Mouse (Mus musculus) CD4-positive, CD25-positive, alpha-beta regulatory T cell, adult 4 months (primary cell): ENCODE measurements around the gene G430095P16Rik. TPM values are rescaled to one million over a fixed set of nuclear protein-coding genes. Genes with fewer than 3 reads are reported as not detected.

Source experiments
- ATAC-seq: one replicate; pipeline ENCODE4 v1.8.0; 2017
- polyA plus RNA-seq, 2 experiments: library from polyadenylated mRNA; unstranded; fragments of 100-300 nt; shearing (Covaris generic); gene quantifications; one replicate each; pipeline ENCODE4 v1.2.1; 2017

The G430095P16Rik gene
- polyA plus RNA-seq, 2 experiments from 2014 or later: 24.3 to 28.6 TPM

- no peak for ATAC-seq
These were observed 49.8 kb downstream of the G430095P16Rik start for GRCm38 (mm10) chr8:84772628-84773027.

GRCm38 (mm10) chr8:84773304-84773703 lies 50.5 kb downstream of the G430095P16Rik start:
- no peak for ATAC-seq

GRCm38 (mm10) chr8:84773833-84774232 lies 51.0 kb downstream of the G430095P16Rik start:
- ATAC-seq: no peak

GRCm38 (mm10) chr8:84774473-84774911 lies 51.7 kb downstream of the G430095P16Rik start:
- ATAC-seq: no peak

GRCm38 (mm10) chr8:84775105-84775591 lies 52.3 kb downstream of the G430095P16Rik start:
- no peak for ATAC-seq

- no peak for ATAC-seq
These were observed 52.9 kb downstream of the G430095P16Rik start for GRCm38 (mm10) chr8:84775621-84776113.

Other genes starting within 250 kb of the G430095P16Rik start
- gene Ier2, start 60.2 kb upstream of the G430095P16Rik start, polyA plus RNA-seq: 10 to 100 TPM; 39.5 to 42.6 TPM
- 10 to 100 TPM; 45.0 to 60.3 TPM for gene Trmt1, start 36.7 kb upstream of the G430095P16Rik start, polyA plus RNA-seq
- 1 to 10 TPM; 8.1 to 9.1 TPM for gene Nacc1, start 35.1 kb upstream of the G430095P16Rik start, polyA plus RNA-seq
- gene Lyl1, start 21.6 kb upstream of the G430095P16Rik start, polyA plus RNA-seq: 1 to 10 TPM; 2.0 to 2.6 TPM
- gene Nfix, start 77.3 kb downstream of the G430095P16Rik start, polyA plus RNA-seq: 1 to 10 TPM; 2.8 to 7.2 TPM
- 1 to 10 TPM; 4.9 to 7.6 TPM for gene Dand5, start 99.8 kb downstream of the G430095P16Rik start, polyA plus RNA-seq
- 10 to 100 TPM; 14.3 to 16.4 TPM for gene Gadd45gip1, start 108.5 kb downstream of the G430095P16Rik start, polyA plus RNA-seq
- 100 to 1,000 TPM; 139 to 160 TPM for gene Rad23a, start 117.7 kb downstream of the G430095P16Rik start, polyA plus RNA-seq
- gene Calr, start 123.9 kb downstream of the G430095P16Rik start, polyA plus RNA-seq: 100 to 1,000 TPM; 250 to 281 TPM
- gene Farsa, start 134.0 kb downstream of the G430095P16Rik start, polyA plus RNA-seq: 100 to 1,000 TPM in 1 of 2 experiments, 10 to 100 TPM in 1; 67.4 to 122 TPM
- 1 to 10 TPM; 6.5 to 9.0 TPM for gene Syce2, start 149.1 kb downstream of the G430095P16Rik start, polyA plus RNA-seq
- 10 to 100 TPM; 21.5 to 32.7 TPM for gene Gcdh, start 170.9 kb downstream of the G430095P16Rik start, polyA plus RNA-seq
- gene Klf1, start 178.9 kb downstream of the G430095P16Rik start, polyA plus RNA-seq: under 1 TPM in 1 of 2 experiments, not detected in 1; 0.22 TPM
- 10 to 100 TPM; 25.7 to 29.7 TPM for gene Dnase2a, start 185.6 kb downstream of the G430095P16Rik start, polyA plus RNA-seq
- gene Mast1, start 214.4 kb downstream of the G430095P16Rik start, polyA plus RNA-seq: 1 to 10 TPM; 1.2 to 1.3 TPM
- not detected for gene Rtbdn, start 224.0 kb downstream of the G430095P16Rik start, polyA plus RNA-seq
- not detected for gene Gm49661, start 246.4 kb downstream of the G430095P16Rik start, polyA plus RNA-seq
- gene Prdx2, start 246.6 kb downstream of the G430095P16Rik start, polyA plus RNA-seq: 100 to 1,000 TPM; 213 to 298 TPM
- gene Rnaseh2a, start 246.8 kb downstream of the G430095P16Rik start, polyA plus RNA-seq: 100 to 1,000 TPM in 1 of 2 experiments, 10 to 100 TPM in 1; 78.9 to 109 TPM